Mouse (Mus musculus) stomach, postnatal 0 days (tissue): Measurements from ENCODE around the gene Rhof.

Experiments
- CTCF ChIP-seq: IDR thresholded peaks from 2 replicates; pipeline ENCODE4 v1.5.1; 2016; ENCODE audit warnings: antibody characterized with exemption, low read depth, mild to moderate bottlenecking, moderate library complexity
- EP300 ChIP-seq: optimal IDR thresholded peaks from 2 replicates; pipeline ENCODE3; 2016; ENCODE audit warnings: antibody characterized with exemption

GRCm38 (mm10) chr5:123136361-123137043 lies 4.0 kb upstream of the Rhof start:
- no peak for TF ChIP-seq CTCF
- no peak for TF ChIP-seq EP300
